Mouse (Mus musculus): ENCODE results near the gene Trim67.

GRCm38 (mm10) chr8:124795781-124796488, 3.0 kb downstream of the Trim67 start:
- TF ChIP-seq POLR2A (IDR thresholded peaks at IDR 0.05; ENCODE audit: low read depth, low read length), result no peak
- TF ChIP-seq CTCF (IDR thresholded peaks at IDR 0.05; ENCODE audit: extremely low read depth, insufficient read depth, insufficient read length, insufficient replicate concordance), result no peak
